Mouse (Mus musculus) hindlimb bud, embryonic 11.5 days (tissue): ENCODE measurements around the gene Lamp3.
"Not testable (repeated sequence)": the region's sequence is repeated elsewhere in the genome, so short reads cannot be mapped to it uniquely, and the experiment has no call there.

Experiments used
- DNase-seq: peaks from one replicate; pipeline ENCODE4 v3.0.0-alpha.2; 2012; ENCODE audit warnings: low read depth, low spot score; ENCODE audit errors: extremely low spot score

Lamp3 gene

DNA sequence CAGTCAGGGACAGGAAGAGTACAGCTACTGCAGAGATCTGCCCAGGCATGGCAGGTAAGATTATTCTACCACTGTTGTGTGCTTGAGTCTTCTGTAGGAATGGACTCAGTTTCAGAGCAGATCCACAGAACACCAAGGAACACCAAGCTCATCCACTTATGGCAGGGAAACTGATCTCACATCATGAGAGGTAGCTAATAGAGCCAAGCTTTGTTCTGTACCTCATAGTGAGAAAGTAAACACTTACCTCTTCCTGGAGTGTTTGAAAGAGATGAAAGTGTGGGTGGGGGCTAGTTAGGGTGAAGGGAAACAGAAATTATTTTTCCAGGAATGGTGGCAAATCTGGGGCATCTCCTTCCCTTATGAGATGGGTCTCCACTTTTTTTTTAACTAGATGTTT, at the start of gene Lamp3:
Lamp3 (minus strand) TSS at position 160 of the 400 bp plus-strand sequence.
- no peak for DNase-seq

DNA sequence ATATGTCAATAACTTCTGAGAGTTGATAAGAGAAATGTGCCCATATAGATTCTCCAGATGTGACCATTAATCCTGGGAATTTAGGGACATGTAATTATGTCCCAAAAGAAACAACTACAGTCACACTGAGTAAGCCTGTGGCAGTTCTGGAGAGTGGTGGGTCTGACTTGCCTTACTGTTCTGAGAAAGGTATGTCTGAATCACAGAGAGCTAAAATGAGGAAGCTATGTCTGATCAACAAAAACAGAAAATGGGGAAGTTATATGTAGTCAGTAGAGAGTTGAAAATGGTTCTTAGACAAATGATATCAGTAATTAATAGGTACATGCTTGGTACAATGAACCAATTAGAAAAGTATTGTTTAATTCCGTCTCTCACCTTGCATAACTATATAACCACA, 26.7 kb upstream of the Lamp3 start:
- no peak for DNase-seq

DNA sequence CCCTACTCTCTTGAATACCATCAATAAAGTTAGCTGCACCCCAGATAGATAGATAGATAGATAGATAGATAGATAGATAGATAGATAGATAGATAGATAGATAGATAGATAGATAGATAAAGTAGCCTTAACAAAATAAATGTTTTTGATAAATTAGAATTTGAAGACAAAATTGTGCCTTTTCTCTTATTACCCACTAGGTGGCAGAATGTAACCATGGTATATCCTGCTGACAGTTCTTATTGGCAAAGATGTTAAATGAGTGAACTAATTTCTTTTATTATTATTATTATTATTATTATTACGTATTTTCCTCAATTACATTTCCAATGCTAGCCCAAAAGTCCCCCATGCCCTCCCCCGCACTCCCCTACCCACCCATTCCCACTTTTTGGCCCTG, 18.0 kb upstream of the Lamp3 start:
- not testable (repeated sequence) for DNase-seq

DNA sequence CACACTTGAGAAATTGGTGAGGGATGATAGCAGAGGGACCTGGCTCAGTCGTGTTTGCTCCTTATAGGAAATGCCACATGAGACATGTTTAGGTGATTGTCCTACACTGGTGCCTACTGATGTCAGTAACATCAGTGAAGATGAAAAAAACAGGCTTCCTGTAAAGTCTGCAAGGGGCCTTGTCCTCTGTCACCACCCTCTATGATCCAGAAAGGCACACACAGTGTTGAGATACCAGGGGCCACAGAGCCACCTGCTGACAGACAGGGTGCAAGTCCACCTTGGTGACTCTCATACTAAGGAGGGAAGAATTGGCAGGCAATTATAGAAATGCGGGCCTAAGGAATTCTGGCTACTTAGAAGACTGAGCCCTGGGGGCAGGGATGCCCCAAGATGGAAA, 14.8 kb upstream of the Lamp3 start:
- DNase-seq: no peak

DNA sequence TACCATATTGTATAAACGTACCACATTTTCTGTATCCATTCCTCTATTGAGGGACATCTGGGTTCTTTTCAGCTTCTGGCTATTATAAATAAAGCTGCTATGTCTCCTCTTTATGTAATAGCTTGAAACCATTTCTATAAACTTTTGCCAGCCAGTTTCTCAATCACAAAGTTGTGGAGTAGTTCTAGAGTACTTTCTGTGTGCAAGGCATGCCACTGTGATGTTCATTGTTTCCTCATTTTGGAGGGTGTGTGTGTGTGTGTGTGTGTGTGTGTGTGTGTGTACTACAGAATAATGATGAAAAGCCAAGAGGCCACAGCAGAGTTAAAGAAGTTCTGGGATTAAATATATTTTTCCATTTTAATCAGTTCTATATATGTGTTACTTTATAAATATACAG, 1.2 kb upstream of the Lamp3 start:
- no peak for DNase-seq

DNA sequence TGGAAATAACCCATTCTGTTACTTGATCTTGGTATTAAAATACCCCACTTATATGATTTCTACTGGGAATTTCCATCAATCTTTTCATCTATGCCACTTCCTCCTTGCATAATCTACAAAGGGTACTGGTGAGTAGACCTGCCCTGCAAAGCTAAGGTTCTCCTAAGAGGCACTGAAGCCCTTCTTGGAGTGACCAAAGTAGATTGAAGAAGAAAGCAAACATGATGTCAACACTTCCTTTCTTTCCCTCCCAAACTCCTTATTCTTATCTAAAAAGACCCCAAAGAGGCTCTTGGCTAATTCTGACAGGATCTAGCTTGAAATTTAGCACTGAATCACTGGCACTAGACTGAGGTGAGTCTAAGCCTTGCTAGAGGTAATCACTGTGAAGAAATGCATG, 7.0 kb downstream of the Lamp3 start:
- no peak for DNase-seq

DNA sequence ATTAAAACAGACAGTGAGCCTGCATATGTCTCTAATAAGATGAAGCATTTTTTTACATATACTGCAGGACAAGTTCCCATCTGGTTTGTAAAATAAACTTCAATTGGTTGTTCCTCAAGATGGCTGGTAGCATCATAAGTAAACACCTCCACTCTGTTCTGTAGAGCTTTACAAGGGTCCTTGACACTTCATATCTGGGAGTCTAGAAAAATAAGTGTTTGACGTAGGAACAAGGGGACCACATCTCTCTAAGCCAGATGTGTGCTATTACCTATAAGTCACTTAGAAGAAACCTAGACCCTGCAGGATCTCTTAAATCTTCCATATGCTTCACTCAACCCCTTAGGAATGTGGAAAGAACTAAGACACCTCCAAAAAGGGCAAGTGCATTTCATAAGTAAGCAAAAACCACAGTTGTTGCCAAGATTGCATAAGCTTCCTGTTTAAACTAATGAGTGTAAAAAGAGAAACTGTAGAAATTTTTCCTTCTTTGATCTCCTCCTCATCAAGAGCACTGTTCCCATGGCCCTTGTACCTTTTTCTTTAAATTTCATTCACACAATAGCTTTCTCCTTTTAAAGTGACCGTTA, 35.3 kb downstream of the Lamp3 start:
- no peak for DNase-seq

DNA sequence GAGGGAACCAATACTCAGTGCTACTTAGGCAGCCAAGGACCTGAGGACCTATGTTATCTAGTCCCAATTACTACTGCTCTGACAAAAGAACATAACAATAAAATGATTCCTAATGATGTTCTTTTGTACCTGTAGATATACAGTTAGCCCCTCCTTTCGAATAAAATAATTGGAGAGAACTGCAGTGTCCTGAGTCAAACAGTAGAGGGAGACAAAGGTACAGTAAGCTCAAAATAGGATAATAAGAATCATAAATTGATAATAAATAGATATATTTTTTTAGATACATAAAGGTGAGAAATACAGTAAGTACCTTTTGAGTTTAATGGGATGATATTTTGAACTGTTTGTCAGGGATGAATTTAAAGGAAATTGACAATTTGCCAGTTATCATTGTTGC, 39.9 kb downstream of the Lamp3 start:
- DNase-seq: no peak

DNA sequence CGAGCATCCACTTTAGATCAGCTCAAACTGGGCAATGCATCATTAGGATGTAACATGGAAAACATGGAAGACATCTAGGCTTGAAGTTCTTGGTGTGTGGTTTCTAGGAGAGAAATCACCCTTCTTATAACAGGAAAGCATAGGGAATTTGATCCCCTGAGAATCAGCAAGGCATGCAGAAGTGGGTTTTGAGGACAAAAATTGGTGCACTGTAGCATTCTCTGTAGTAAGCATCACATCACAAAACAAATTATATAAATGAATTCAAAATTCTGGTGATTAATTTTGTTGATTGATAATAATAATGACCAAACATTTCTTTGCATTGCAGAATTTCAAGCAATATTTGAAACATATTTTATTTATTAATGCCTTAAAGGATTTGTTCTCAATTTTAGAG, 76.4 kb downstream of the Lamp3 start, which contains the start of gene Olfr171:
Olfr171 (minus strand) TSS at position 101 of the 400 bp plus-strand sequence.
- DNase-seq: no peak

DNA sequence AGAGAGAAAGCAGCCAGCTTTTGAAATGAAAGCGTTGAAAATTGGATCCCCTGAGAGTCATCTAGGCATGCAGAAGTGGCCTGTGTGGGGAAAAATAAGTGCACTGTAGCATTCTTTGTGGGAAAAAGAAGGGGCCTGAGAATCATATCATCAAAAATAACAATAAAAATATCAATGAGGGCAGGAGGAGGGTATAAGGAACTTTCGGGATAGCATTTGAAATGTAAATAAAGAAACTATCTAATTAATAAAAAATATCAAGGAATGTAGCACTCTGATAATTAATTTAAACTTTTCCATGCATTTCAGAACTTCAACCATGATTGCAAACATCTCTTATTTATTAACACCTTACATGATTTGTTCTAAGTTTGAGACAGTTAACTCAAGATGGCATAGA, 94.4 kb downstream of the Lamp3 start, which contains the start of gene Olfr170:
Olfr170 (minus strand) TSS at position 101 of the 400 bp plus-strand sequence.
- not testable (repeated sequence) for DNase-seq
